Mouse (Mus musculus) limb, embryonic 11.5 days (tissue): ENCODE data around the gene Gli3. TPM values are rescaled to one million over a fixed set of nuclear protein-coding genes. Genes with fewer than 3 reads are reported as not detected.

ENCODE experiments used
- ATAC-seq: fragments of 200-750 bp; cut with Nextera tagmentation; 2 replicates; pipeline ENCODE4 v1.8.0; 2017; ENCODE audit warnings: low read depth; ENCODE audit not compliant: insufficient number of reproducible peaks, low FRiP score, low TSS enrichment
- DNase-seq: peaks from one replicate; pipeline ENCODE4 v3.0.0-alpha.2; 2015; ENCODE audit warnings: low spot score
- H3K27ac ChIP-seq: fragments of 300-500 bp; sonication (generic); replicated peaks from 2 replicates; pipeline ENCODE4 v1.5.1; 2014; ENCODE audit warnings: low read depth, mild to moderate bottlenecking, low read length
- H3K27me3 ChIP-seq: fragments of 300-500 bp; sonication (generic); 2 replicates; pipeline ENCODE4 v1.6.1; 2014; ENCODE audit warnings: mild to moderate bottlenecking, low read length, mixed read lengths; ENCODE audit not compliant: control insufficient read depth, insufficient read depth
- H3K36me3 ChIP-seq: fragments of 300-500 bp; sonication (generic); 2 replicates; pipeline ENCODE4 v1.6.1; 2014; ENCODE audit warnings: mild to moderate bottlenecking, low read length, moderate library complexity, mixed read lengths; ENCODE audit not compliant: control insufficient read depth, insufficient read depth
- H3K4me1 ChIP-seq: fragments of 300-500 bp; sonication (generic); 2 replicates; pipeline ENCODE4 v1.6.1; 2014; ENCODE audit warnings: low read length, mixed read lengths; ENCODE audit not compliant: control insufficient read depth, insufficient read depth
- H3K4me2 ChIP-seq: fragments of 300-500 bp; sonication (generic); 2 replicates; pipeline ENCODE4 v1.6.1; 2014; ENCODE audit warnings: low read depth, mild to moderate bottlenecking, moderate library complexity; ENCODE audit not compliant: severe bottlenecking
- H3K4me3 ChIP-seq: fragments of 300-500 bp; sonication (generic); 2 replicates; pipeline ENCODE4 v1.5.1; 2014; ENCODE audit warnings: low read depth, low read length
- H3K9ac ChIP-seq: fragments of 300-500 bp; sonication (generic); 2 replicates; pipeline ENCODE4 v1.6.1; 2014; ENCODE audit warnings: mild to moderate bottlenecking, low read length
- H3K9me3 ChIP-seq: fragments of 300-500 bp; sonication (generic); 2 replicates; pipeline ENCODE4 v1.6.1; 2016; ENCODE audit warnings: low read length; ENCODE audit not compliant: control insufficient read depth
- WGBS: fragments of 180-500 bp; shearing (Covaris S2); extraction: QIAGEN DNeasy Blood & Tissue Kit; methylation state at CpG from one replicate; pipeline ENCODE4 v1.1.7; 2014; 5-methylcytosine and 5-hydroxymethylcytosine counted together
- polyA plus RNA-seq: library from polyadenylated mRNA; unstranded; fragments of >200 nt; fragmentation: Nextera tagmentation; extraction: Ambion mirVana; gene quantifications from 2 replicates; pipeline ENCODE4 v1.2.1, GENCODE M21; 2014

Gene Gli3
- polyA plus RNA-seq, 1 experiment from 2014 or later: 41.5 TPM

DNA sequence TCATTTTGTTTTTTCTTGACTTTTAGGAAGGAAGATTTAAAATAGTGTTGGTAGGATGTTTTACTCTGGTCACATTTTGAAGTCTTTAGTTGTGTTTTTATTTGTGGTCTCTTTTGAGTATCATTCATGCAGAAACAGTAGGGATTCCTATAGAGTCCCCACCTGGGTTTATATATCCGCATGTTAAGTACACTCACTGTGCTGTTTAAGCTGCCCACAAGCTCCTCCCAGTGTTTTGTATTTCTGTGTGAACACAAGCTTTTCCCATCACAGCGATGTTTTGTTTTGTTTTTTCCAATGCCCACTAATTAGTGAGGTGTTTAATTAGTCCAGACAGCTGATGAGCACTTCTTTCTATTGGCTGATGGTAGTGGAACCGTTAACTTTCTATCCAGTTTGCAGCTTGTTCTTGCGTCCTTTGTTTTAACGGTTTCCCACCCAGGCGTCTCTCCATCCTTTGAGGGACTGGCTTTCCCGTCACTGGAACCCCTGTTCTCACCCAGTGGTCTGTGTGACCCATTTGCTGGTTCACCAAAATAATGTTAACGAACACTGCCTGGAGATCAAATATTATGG, 87.1 kb downstream of the Gli3 start:
- Histone ChIP-seq H3K4me1 (peaks cover 62% of the 10 kb centered on the region), H3K4me3 (no peak overlapping the region), H3K27ac (peak overlapping the region; percentile 47; the same call in 1 of the 2 replicates), H3K9ac (no peak overlapping the region), H3K9me3 (no peaks in the 10 kb centered on the region), H3K36me3 (no peaks in the 10 kb centered on the region; the same call in 1 of the 2 replicates), H3K27me3 (no peaks in the 10 kb centered on the region), H3K4me2 (no peak overlapping the region)
- no peak for DNase-seq
- 28% methylated on average over 8 of the region's 8 CpGs for WGBS
- no peak for ATAC-seq

DNA sequence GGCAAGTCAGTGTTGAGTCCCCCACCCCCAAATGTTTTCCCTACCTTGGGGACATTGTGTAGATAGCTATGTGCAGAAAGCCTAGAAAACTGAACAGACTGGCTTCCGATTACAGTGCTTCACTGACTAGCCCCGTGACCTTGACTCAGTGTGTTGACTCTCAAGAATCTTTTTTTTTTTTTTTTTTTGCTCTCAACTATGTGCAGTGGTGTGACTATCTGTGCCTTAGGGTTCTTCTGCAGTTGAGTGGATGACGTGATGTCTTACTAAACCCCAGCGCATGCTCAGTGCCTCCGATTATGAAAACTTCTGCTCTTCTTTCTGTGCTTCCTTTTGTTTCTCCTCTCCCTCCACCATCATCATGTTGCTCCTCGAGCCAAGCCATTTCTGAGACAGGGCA, 87.7 kb downstream of the Gli3 start:
- H3K36me3 ChIP-seq: no peaks in the 10 kb centered on the region; the same call in 1 of the 2 replicates
- ATAC-seq: no peak
- peak overlapping the region; percentile 52; the same call in 1 of the 2 replicates for H3K27ac ChIP-seq
- H3K9ac ChIP-seq: no peak overlapping the region
- DNase-seq: no peak
- H3K4me2 ChIP-seq: no peak overlapping the region
- no peak overlapping the region for H3K4me3 ChIP-seq
- H3K9me3 ChIP-seq: no peaks in the 10 kb centered on the region
- H3K4me1 ChIP-seq: peaks cover 56% of the 10 kb centered on the region
- no peaks in the 10 kb centered on the region for H3K27me3 ChIP-seq
- WGBS: 55% methylated on average over 6 of the region's 6 CpGs

DNA sequence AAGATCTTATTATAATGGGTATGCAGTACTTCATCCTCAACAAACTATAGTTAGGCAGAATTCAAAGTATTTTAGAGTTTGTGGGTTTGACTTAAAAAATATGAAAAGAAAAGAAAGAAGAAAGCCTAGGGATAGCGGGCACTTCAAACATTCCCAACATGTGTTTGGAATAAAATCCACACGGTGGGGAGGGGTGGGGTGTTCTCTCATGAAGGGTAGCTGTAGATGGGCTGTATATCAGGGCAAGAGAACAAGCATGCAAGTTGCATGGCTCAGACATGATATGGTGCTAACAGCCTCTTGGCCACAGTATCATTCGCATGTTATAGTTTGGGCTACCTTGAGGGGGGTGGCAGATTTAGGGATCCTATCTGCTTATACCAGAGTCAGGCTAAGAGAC, 89.0 kb downstream of the Gli3 start:
- Histone ChIP-seq H3K36me3 (no peaks in the 10 kb centered on the region; the same call in 1 of the 2 replicates), H3K9me3 (no peaks in the 10 kb centered on the region), H3K27ac (no peak overlapping the region), H3K4me1 (peaks cover 48% of the 10 kb centered on the region), H3K4me2 (no peak overlapping the region), H3K9ac (no peak overlapping the region), H3K27me3 (no peaks in the 10 kb centered on the region), H3K4me3 (no peak overlapping the region)
- 21% methylated on average over 3 of the region's 3 CpGs for WGBS
- ATAC-seq (peak; percentile 58; the same call in 1 of the 2 replicates), DNase-seq (peak; percentile 44)

DNA sequence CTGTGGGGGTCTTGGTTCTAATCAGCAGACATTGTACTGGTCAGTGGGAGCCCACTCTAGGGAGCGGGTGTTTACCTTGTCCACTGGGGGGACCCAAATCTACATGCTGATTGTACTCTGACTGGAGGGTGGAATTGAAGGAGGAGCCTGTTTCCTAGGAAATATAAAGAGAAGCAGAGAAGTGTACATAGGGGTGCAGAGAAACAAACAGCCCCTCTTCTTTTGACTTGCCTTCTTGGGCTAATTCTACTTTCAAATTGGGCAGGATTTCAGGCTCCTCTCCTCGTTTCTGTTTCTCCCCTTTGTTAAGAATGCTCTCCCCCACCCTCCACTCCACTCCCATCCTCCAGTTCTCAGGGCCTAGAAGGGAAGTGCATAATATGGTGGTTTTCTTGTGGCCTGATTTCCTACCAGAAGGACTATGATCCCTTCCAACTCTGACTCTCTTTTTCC, 93.6 kb downstream of the Gli3 start:
- DNase-seq (no peak), ATAC-seq (no peak)
- H3K4me1 ChIP-seq: peaks cover 19% of the 10 kb centered on the region; the same call in 1 of the 2 replicates
- no peak overlapping the region for H3K4me3 ChIP-seq
- H3K9me3 ChIP-seq: no peaks in the 10 kb centered on the region
- H3K27ac ChIP-seq: no peak overlapping the region
- no peak overlapping the region for H3K9ac ChIP-seq
- WGBS: 65% methylated on average over 2 of the region's 2 CpGs
- H3K4me2 ChIP-seq: no peak overlapping the region
- H3K27me3 ChIP-seq: no peaks in the 10 kb centered on the region
- no peaks in the 10 kb centered on the region for H3K36me3 ChIP-seq

DNA sequence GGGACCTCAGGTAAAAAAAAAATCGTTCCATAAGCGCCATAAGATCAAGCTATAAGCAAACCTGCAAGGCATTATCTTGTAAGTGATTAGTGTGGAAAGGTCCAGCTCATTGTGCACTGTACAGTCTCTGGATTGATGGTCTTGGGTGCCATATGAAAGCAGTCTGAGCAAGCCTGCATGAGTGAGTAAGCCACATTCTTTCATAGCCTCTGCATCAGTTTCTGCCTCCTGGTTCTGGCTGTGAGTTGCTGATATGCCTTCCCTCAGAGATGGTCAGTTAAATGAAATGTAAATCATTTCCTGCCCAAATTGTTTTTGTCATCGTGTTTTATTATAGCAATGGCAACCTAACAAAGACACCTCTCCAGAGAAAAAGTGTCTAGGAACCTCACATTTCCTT, 98.4 kb downstream of the Gli3 start:
- Histone ChIP-seq H3K9ac (no peak overlapping the region), H3K9me3 (no peaks in the 10 kb centered on the region), H3K4me2 (no peak overlapping the region), H3K27me3 (no peaks in the 10 kb centered on the region), H3K4me1 (peaks cover 10% of the 10 kb centered on the region; the same call in 1 of the 2 replicates), H3K36me3 (no peaks in the 10 kb centered on the region), H3K27ac (no peak overlapping the region), H3K4me3 (no peak overlapping the region)
- WGBS: 84% methylated on average over 3 of the region's 3 CpGs
- no peak for ATAC-seq
- DNase-seq: no peak

- H3K9me3 ChIP-seq: no peaks in the 10 kb centered on the region
- DNase-seq (no peak), ATAC-seq (no peak)
- H3K4me3 ChIP-seq: no peak overlapping the region
- no peak overlapping the region for H3K9ac ChIP-seq
- H3K36me3 ChIP-seq: no peaks in the 10 kb centered on the region
- WGBS: 41% methylated on average over 15 of the region's 15 CpGs
- no peaks in the 10 kb centered on the region for H3K4me1 ChIP-seq
- H3K27me3 ChIP-seq: no peaks in the 10 kb centered on the region
- no peak overlapping the region for H3K27ac ChIP-seq
- H3K4me2 ChIP-seq: no peak overlapping the region
These were observed 108.0 kb downstream of the Gli3 start for GRCm38 (mm10) chr13:15570908-15571568.

- DNase-seq (peak; percentile 41), ATAC-seq (peak; percentile 69; the same call in 1 of the 2 replicates)
- H3K9me3 ChIP-seq: no peaks in the 10 kb centered on the region
- no peak overlapping the region for H3K4me2 ChIP-seq
- no peaks in the 10 kb centered on the region for H3K27me3 ChIP-seq
- peak overlapping the region; percentile 36; the same call in 1 of the 2 replicates for H3K27ac ChIP-seq
- H3K9ac ChIP-seq: no peak overlapping the region
- H3K36me3 ChIP-seq: no peaks in the 10 kb centered on the region
- WGBS: 56% methylated on average over 8 of the region's 8 CpGs
- peaks cover 5% of the 10 kb centered on the region; the same call in 1 of the 2 replicates for H3K4me1 ChIP-seq
- no peak overlapping the region for H3K4me3 ChIP-seq
These were observed 114.3 kb downstream of the Gli3 start for GRCm38 (mm10) chr13:15577133-15577917.

GRCm38 (mm10) chr13:15580458-15580857, 117.4 kb downstream of the Gli3 start:
- Histone ChIP-seq H3K36me3 (no peaks in the 10 kb centered on the region), H3K4me1 (peaks cover 5% of the 10 kb centered on the region; the same call in 1 of the 2 replicates), H3K9ac (no peak overlapping the region), H3K27me3 (no peaks in the 10 kb centered on the region), H3K27ac (no peak overlapping the region), H3K4me3 (no peak overlapping the region), H3K4me2 (no peak overlapping the region), H3K9me3 (no peaks in the 10 kb centered on the region)
- DNase-seq: no peak
- 78% methylated on average over 5 of the region's 5 CpGs for WGBS
- no peak for ATAC-seq
